23 mouse cellular contexts compared by ENCODE assay signal in the genomic region with DNA sequence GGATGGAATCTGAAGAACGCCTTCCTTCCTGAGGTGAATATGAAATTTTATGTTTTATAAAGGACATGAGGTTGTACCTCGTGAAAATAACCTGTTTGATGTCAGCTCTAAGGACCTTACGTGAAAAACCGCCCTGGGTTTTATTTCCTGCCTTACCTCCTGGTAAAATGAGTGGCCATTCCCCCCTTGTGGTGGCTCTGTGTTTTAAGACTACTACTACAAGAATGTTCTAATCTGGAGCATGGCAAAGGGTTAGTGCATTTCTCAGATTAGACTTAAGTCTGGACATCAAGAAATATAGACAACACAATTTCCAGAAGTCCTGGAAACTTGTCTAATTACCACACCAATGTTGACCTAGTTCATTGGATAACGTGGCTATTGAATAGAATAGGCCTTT. TPM values are rescaled to one million over a fixed set of nuclear protein-coding genes. Genes with fewer than 3 reads are reported as not detected.
DNase-seq lines count a peak whose midpoint lies in the region; ATAC-seq and TF ChIP-seq lines count a peak whose summit lies in the region.
"Had no signal": no experiment of that assay in that cellular context is flagged by ENCODE, and none has a peak within 500 bp of the region (broad histone marks: within the 10 kb centered on the region; RNA-seq: fewer than 3 reads in every experiment).

No protein-coding gene starts in this region.

- 81% methylated on average over 5 of the region's 5 CpGs for WGBS in hindbrain, postnatal 0 days
- WGBS in hindbrain, embryonic 10.5 days: 85% methylated on average over 5 of the region's 5 CpGs
- 79% methylated on average over 5 of the region's 5 CpGs for WGBS in midbrain, postnatal 0 days
- WGBS in midbrain, embryonic 13.5 days: 89% methylated on average over 5 of the region's 5 CpGs

- DNase-seq in gastrocnemius, adult 2 months: no peak
- no peak for DNase-seq in gastrocnemius, postnatal 25 days
- DNase-seq in hindbrain, postnatal 0 days (ENCODE audit: low spot score): no peak
- no peak for DNase-seq in hindbrain, embryonic 10.5 days (ENCODE audit: low spot score)
- no peak for DNase-seq in left cerebral cortex, adult 2 months (ENCODE audit: extremely low spot score in 1 of 2, low spot score in 2 of 2)
- no peak for DNase-seq in left cerebral cortex, postnatal 4 days
- no peak for DNase-seq in midbrain, postnatal 0 days (ENCODE audit: low spot score)
- DNase-seq: adrenal gland, adult 8-10 months; adrenal gland, postnatal 36 days; B cell, adult 2 months; cerebellum, adult 2 months; cerebellum, postnatal 10 days; forebrain, postnatal 0 days; gastrocnemius, postnatal 36 days; heart, adult 18-20 months; heart, postnatal 14 days had no signal

- ATAC-seq in hindbrain, postnatal 0 days: no peak
- no peak for ATAC-seq in midbrain, postnatal 0 days (ENCODE audit: low FRiP score)
- ATAC-seq in midbrain, embryonic 13.5 days: no peak
- ATAC-seq: CD4-positive, CD25-positive, alpha-beta regulatory T cell, adult 4 months; forebrain, embryonic 13.5 days; forebrain, postnatal 0 days had no signal

- no peaks in the 10 kb centered on the region for H3K36me3 ChIP-seq in hindbrain, postnatal 0 days (ENCODE audit: insufficient read depth, low read length)
- H3K36me3 ChIP-seq in hindbrain, embryonic 10.5 days: no peaks in the 10 kb centered on the region
- H3K36me3 ChIP-seq in midbrain, postnatal 0 days (ENCODE audit: insufficient read depth, low read length): no peaks in the 10 kb centered on the region
- H3K36me3 ChIP-seq in midbrain, embryonic 13.5 days: no peaks in the 10 kb centered on the region
- H3K36me3 ChIP-seq: embryonic facial prominence, embryonic 10.5 days; G1E had no signal

- no peaks in the 10 kb centered on the region for H3K4me1 ChIP-seq in hindbrain, postnatal 0 days (ENCODE audit: insufficient read depth, low read length)
- H3K4me1 ChIP-seq in hindbrain, embryonic 10.5 days (replicated peaks): peaks cover 8% of the 10 kb centered on the region; the same call in 1 of the 2 replicates
- H3K4me1 ChIP-seq in midbrain, postnatal 0 days (ENCODE audit: insufficient read depth, low read length): no peaks in the 10 kb centered on the region
- H3K4me1 ChIP-seq in midbrain, embryonic 13.5 days (replicated peaks): no peaks in the 10 kb centered on the region
- H3K4me1 ChIP-seq: embryonic facial prominence, embryonic 10.5 days; forebrain, embryonic 13.5 days had no signal

- intact Hi-C loops in gastrocnemius, adult 2 months (cut with DNase I): loop anchor here (10.0 kb wide), 1 partner anchor 417 kb away; no protein-coding TSS in a partner anchor
- intact Hi-C loops in left cerebral cortex, adult 2 months (cut with DNase I): loop anchor here (10.0 kb wide), 1 partner anchor 407 kb away; no protein-coding TSS in a partner anchor
- intact Hi-C loops in left cerebral cortex, postnatal 4 days (cut with DNase I): no loop called here

- TF ChIP-seq CTCF in gastrocnemius, adult 2 months (IDR thresholded peaks at IDR 0.05): peak; percentile 20; the same call in 1 of the 2 replicates
- peak; percentile 38 for TF ChIP-seq CTCF in hindbrain, postnatal 0 days (IDR thresholded peaks at IDR 0.05; ENCODE audit: low read depth)
- peak; percentile 13 for TF ChIP-seq CTCF in left cerebral cortex, adult 2 months (IDR thresholded peaks at IDR 0.05)
- peak; percentile 46 for TF ChIP-seq CTCF in midbrain, postnatal 0 days (IDR thresholded peaks at IDR 0.05)

- no peak overlapping the region for H3K4me3 ChIP-seq in gastrocnemius, adult 2 months
- no peak overlapping the region for H3K4me3 ChIP-seq in hindbrain, postnatal 0 days (ENCODE audit: low read length)
- no peak overlapping the region for H3K4me3 ChIP-seq in hindbrain, embryonic 10.5 days
- no peak overlapping the region for H3K4me3 ChIP-seq in left cerebral cortex, adult 2 months
- no peak overlapping the region for H3K4me3 ChIP-seq in midbrain, postnatal 0 days (ENCODE audit: low read depth, low read length)
- H3K4me3 ChIP-seq in midbrain, embryonic 13.5 days (replicated peaks): no peak overlapping the region
- H3K4me3 ChIP-seq: embryonic facial prominence, embryonic 10.5 days; forebrain, embryonic 13.5 days had no signal

- no peaks in the 10 kb centered on the region for H3K9me3 ChIP-seq in hindbrain, postnatal 0 days (ENCODE audit: low read length)
- H3K9me3 ChIP-seq in hindbrain, embryonic 10.5 days: no peaks in the 10 kb centered on the region
- no peaks in the 10 kb centered on the region for H3K9me3 ChIP-seq in midbrain, postnatal 0 days (ENCODE audit: low read length)
- H3K9me3 ChIP-seq in midbrain, embryonic 13.5 days: no peaks in the 10 kb centered on the region
- H3K9me3 ChIP-seq: forebrain, embryonic 13.5 days had no signal

- no peak overlapping the region for H3K9ac ChIP-seq in hindbrain, postnatal 0 days (replicated peaks; ENCODE audit: low read length)
- no peak overlapping the region for H3K9ac ChIP-seq in midbrain, postnatal 0 days (replicated peaks; ENCODE audit: low read length, poor library complexity, severe bottlenecking)
- no peak overlapping the region for H3K9ac ChIP-seq in midbrain, embryonic 13.5 days (replicated peaks)
- H3K9ac ChIP-seq: forebrain, embryonic 13.5 days; forebrain, postnatal 0 days; hindbrain, embryonic 14.5 days had no signal

- no peak overlapping the region for H3K27ac ChIP-seq in gastrocnemius, adult 2 months
- H3K27ac ChIP-seq in hindbrain, postnatal 0 days: no peak overlapping the region
- H3K27ac ChIP-seq in hindbrain, embryonic 10.5 days: no peak overlapping the region
- H3K27ac ChIP-seq in left cerebral cortex, adult 2 months: no peak overlapping the region
- no peak overlapping the region for H3K27ac ChIP-seq in midbrain, postnatal 0 days (ENCODE audit: low read depth, low read length)
- H3K27ac ChIP-seq in midbrain, embryonic 13.5 days: no peak overlapping the region
- H3K27ac ChIP-seq: embryonic facial prominence, embryonic 10.5 days; forebrain, embryonic 13.5 days; hindbrain, embryonic 14.5 days had no signal

- H3K4me2 ChIP-seq in hindbrain, postnatal 0 days (ENCODE audit: low read depth, low read length): no peak overlapping the region
- H3K4me2 ChIP-seq in midbrain, postnatal 0 days (ENCODE audit: low read depth, low read length, poor library complexity, severe bottlenecking): no peak overlapping the region
- H3K4me2 ChIP-seq in midbrain, embryonic 13.5 days (replicated peaks): no peak overlapping the region
- H3K4me2 ChIP-seq: forebrain, embryonic 13.5 days; hindbrain, embryonic 14.5 days had no signal

- no peaks in the 10 kb centered on the region for H3K27me3 ChIP-seq in hindbrain, postnatal 0 days (ENCODE audit: insufficient read depth, low read length)
- H3K27me3 ChIP-seq in hindbrain, embryonic 10.5 days (ENCODE audit: insufficient read depth, poor library complexity, severe bottlenecking): no peaks in the 10 kb centered on the region
- no peaks in the 10 kb centered on the region for H3K27me3 ChIP-seq in midbrain, postnatal 0 days (ENCODE audit: insufficient read depth, low read length)
- H3K27me3 ChIP-seq in midbrain, embryonic 13.5 days: no peaks in the 10 kb centered on the region
- H3K27me3 ChIP-seq: forebrain, embryonic 13.5 days had no signal

RNA-seq across cellular contexts. Expression of a gene that starts 50.7 kb away (rescaled TPM):
- total RNA-seq in gastrocnemius, adult 2 months (2021): 100 to 1,000 TPM; 136 to 171 TPM
- 10 to 100 TPM; 51.1 to 92.0 TPM for total RNA-seq in gastrocnemius, postnatal 25 days (2021)
- total RNA-seq in hindbrain, postnatal 0 days (2014; rRNA removed): not detected in 2 replicates
- polyA plus RNA-seq in hindbrain, postnatal 0 days (2015; fragmentation: Nextera tagmentation; extraction: Ambion mirVana): not detected in 2 replicates
- polyA plus RNA-seq in hindbrain, embryonic 10.5 days (2016; fragmentation: Nextera tagmentation; extraction: Ambion mirVana): not detected in 2 replicates
- total RNA-seq in left cerebral cortex, adult 2 months (2021): not detected
- not detected for total RNA-seq in left cerebral cortex, postnatal 4 days (2021)
- total RNA-seq in midbrain, postnatal 0 days (2014; rRNA removed): not detected in 2 replicates
- polyA plus RNA-seq in midbrain, postnatal 0 days (2015; fragmentation: Nextera tagmentation; extraction: Ambion mirVana): not detected in 2 replicates
- not detected in 2 replicates for polyA plus RNA-seq in midbrain, embryonic 13.5 days (2015; fragmentation: Nextera tagmentation; extraction: Ambion mirVana)
- total RNA-seq: forebrain, postnatal 0 days; G1E; hematopoietic stem cell, adult 5-6 weeks had no signal
- polyA plus RNA-seq: CD4-positive, CD25-positive, alpha-beta regulatory T cell, adult 4 months; cerebellum, adult 2 months; forebrain, embryonic 13.5 days; forebrain, postnatal 0 days; G1E; hindbrain, embryonic 14.5 days had no signal

Comparison
In these comparisons a context has a peak if more than half of its experiments do, and no peak if none do; other contexts are left out.
1. RNA of a gene that starts 50.7 kb away (total RNA-seq): 136 to 171 TPM in gastrocnemius, adult 2 months and 51.1 to 92.0 TPM in gastrocnemius, postnatal 25 days; not detected in hindbrain, postnatal 0 days, not detected in left cerebral cortex, adult 2 months, not detected in left cerebral cortex, postnatal 4 days and not detected in midbrain, postnatal 0 days; every median in the first group is over 10 times any median in the second.
2. Peak in every context shown above with its lines, with median percentiles within 50 percentile points of each other: CTCF ChIP-seq.